Mouse (Mus musculus) spleen, postnatal 0 days (tissue): ENCODE results near the gene Grn. TPM values are rescaled to one million over a fixed set of nuclear protein-coding genes. Genes with fewer than 3 reads are reported as not detected.

Experiments
- polyA plus RNA-seq: library from polyadenylated mRNA; unstranded; fragments of >200 nt; fragmentation: Nextera tagmentation; extraction: Ambion mirVana; gene quantifications from 2 replicates; pipeline ENCODE4 v1.2.1, GENCODE M21; 2015

The Grn gene
- polyA plus RNA-seq = 103 and 160 TPM in 2 replicates

DNA sequence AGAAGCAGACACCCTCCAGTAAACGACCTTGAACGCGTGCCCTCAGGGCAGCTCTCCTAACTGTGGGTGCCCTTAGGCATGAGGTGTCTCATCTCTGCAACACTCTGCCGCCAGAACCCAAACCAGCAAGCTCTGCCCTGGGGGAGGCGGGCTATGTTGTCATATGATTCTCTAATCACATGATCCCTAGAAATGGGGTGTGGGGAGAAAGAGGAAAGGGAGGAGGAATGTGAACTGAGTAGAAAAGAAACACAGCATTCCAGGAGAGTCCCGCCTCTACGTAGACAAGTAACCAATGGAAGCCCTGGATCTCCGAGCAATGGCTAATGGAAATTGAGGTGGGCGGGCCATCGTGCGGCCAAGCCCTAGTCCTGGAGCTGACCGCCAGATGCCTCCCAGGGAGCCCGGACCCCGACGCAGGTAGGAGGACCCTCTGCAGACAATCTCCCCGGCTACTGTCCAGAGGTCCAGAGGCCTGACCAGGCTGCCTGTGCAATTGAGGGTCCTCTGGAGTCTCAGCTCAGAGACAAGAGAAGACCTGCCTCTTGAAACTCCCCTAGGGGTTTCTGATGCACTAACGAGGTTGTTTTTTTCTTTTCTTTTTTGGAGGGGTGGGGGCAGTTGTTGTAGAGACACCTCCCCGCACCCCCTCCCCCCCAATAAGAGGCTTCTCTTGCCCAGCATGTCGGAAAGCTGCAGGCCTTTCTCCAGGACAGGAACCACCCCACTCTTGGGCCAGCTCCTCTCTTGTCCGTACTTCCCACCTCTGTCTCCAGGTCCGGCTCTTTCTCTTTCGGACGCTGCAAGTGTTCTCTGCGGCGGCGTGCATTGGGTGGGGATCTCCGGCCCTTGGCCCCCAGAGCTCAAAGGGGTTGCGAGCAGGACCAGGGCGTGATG is at the start of gene Grn:
Grn (plus strand) TSS at position 195 of the 897 bp plus-strand sequence.

DNA sequence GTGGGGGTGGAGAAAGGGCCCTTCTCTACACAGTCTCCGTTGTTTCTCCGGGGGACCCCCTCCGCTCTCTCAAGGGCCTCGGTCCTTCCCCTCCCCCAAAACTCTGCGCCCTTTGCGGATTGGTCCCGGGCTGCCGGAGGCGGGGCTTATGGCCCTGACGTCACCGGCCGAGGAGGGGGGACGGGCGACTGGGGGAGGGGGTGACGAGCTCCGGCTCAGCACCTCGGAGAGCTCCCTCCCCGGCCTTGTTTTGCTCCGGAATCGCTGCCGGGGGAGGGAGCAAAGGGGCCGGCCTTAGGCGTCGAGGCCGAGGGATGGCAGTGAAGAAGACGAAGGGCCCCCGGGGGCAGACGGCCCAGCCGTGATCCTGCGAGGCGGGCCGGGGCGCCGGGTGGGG is 36.9 kb upstream of the Grn start, which contains the start of gene Rundc3a:
Rundc3a (plus strand) TSS at position 166 of the 397 bp plus-strand sequence.

DNA sequence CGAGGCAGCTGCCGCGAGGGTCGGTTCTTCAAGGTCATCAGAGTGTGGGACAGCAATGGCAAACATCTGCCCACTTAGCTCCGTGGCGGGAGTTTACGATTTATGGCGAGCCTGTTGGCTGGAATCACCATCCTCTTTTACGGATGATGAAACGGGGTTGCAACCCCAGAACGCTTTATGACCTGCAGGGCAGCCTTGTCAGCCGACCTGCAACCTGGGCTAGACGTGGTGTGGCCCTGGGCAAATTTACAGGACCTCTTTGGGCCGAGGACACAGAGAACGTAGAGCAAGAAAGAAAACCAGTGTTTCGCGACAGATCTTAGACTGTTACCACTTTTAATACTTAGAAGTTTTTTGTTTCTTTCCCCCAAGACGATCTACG is 22.3 kb upstream of the Grn start, which contains the start of gene Slc25a39:
Slc25a39 (minus strand) TSS at position 113 of the 382 bp plus-strand sequence.

DNA sequence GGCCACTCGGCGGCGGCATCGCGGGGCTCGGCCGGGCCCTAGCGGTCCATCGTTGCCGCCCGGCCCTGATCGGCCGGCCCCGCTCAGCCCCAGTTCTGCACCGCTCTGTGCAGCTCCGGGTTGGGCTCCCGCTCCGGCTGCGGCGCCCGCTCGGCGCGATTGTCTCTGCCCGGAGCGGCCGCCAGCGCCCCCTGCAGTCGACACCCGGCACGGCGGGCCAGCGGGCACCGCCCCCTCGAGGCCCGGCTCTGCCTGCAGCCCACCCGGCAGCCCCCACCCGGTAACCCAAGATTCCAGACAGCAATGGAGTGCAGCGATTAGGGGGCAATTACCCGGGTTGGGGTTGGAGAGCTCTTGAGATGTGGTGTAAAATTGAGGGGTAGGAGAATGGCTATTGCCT is 17.4 kb downstream of the Grn start, which contains the start of gene Fam171a2:
Fam171a2 (minus strand) TSS at position 186 of the 400 bp plus-strand sequence.

DNA sequence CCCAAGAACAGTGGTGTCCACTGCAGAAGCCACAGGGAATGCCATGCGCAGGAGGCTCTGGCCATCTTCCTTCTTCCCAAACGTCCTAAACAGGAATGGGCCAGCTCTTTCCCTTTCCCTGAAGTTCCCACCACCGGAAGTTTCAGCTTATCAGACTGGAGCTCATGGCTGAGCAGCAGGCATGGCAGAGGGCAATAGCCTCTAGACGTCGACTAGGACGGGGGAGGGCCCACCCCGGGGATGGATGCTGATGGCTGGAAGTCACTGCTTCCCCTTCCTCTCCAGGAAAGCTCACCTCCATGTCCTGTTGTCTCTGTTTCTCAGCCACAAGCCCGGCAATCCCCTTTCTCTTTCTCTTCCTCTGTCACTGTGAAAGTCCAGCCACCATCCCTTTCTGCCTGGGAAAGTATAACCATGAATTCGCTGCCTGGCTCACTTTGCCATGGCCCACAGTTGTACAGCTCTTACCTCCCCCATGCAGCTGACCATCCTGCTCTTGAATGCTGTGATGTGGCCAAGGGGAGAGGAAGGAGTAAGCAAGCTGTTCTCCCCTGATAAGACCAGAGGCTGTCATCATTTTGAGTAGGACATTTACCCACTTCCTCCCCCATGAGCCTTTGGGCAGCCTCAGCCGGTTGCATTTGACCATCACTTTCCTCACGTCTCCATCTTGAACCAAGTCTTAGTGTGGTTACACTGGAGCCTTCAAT is 39.7 kb downstream of the Grn start, which contains the start of gene Itga2b:
Itga2b (minus strand) TSS at position 475 of the 710 bp plus-strand sequence.

Other genes with a start within 250 kb of the Grn start
- 83.8 and 86.1 TPM in 2 replicates for gene Lsm12, start 245.0 kb upstream of the Grn start, polyA plus RNA-seq
- 17.9 and 21.1 TPM in 2 replicates for gene G6pc3, start 240.7 kb upstream of the Grn start, polyA plus RNA-seq
- gene Hdac5, start 200.1 kb upstream of the Grn start, polyA plus RNA-seq = 21.8 and 29.1 TPM in 2 replicates
- 13.6 and 14.9 TPM in 2 replicates for gene BC030867, start 181.4 kb upstream of the Grn start, polyA plus RNA-seq
- 0.07 and 0.11 TPM in 2 replicates for gene Asb16, start 161.6 kb upstream of the Grn start, polyA plus RNA-seq
- gene Tmub2, start 145.4 kb upstream of the Grn start, polyA plus RNA-seq = 33.5 and 36.0 TPM in 2 replicates
- gene Atxn7l3, start 133.7 kb upstream of the Grn start, polyA plus RNA-seq = 8.5 and 9.3 TPM in 2 replicates
- 67.7 and 68.5 TPM in 2 replicates for gene Ubtf, start 110.6 kb upstream of the Grn start, polyA plus RNA-seq
- gene Slc4a1, start 64.1 kb upstream of the Grn start, polyA plus RNA-seq = 509 and 579 TPM in 2 replicates
- gene Rundc3a, start 36.9 kb upstream of the Grn start, polyA plus RNA-seq = 2.0 and 2.6 TPM in 2 replicates
- gene Slc25a39, start 22.4 kb upstream of the Grn start, polyA plus RNA-seq = 360 and 378 TPM in 2 replicates
- 1.1 and 1.2 TPM in 2 replicates for gene Fam171a2, start 17.4 kb downstream of the Grn start, polyA plus RNA-seq
- 26.8 and 27.0 TPM in 2 replicates for gene Itga2b, start 39.8 kb downstream of the Grn start, polyA plus RNA-seq
- gene Gpatch8, start 126.1 kb downstream of the Grn start, polyA plus RNA-seq = 29.2 and 33.6 TPM in 2 replicates
- gene Gm11627, start 149.1 kb downstream of the Grn start, polyA plus RNA-seq = 4.1 and 6.5 TPM in 2 replicates
- gene Fzd2, start 174.1 kb downstream of the Grn start, polyA plus RNA-seq = 3.4 and 4.1 TPM in 2 replicates
- gene Meioc, start 233.4 kb downstream of the Grn start, polyA plus RNA-seq = 0.07 TPM in 1 of 2 replicates, not detected in the other